Mouse (Mus musculus) left cerebral cortex, adult 6 months (tissue): Measurements from ENCODE around the gene Bag2. TPM values are rescaled to one million over a fixed set of nuclear protein-coding genes. Genes with fewer than 3 reads are reported as not detected.

Experiments
- long read RNA-seq, 2 experiments: library from polyadenylated mRNA; unstranded; transcript quantifications; one replicate each; pipeline ENCODE4 v2.0.0; 2019 to 2020
- polyA plus RNA-seq: library from polyadenylated mRNA; unstranded; fragments of <200 nt; fragmentation: Nextera tagmentation; gene quantifications from 2 replicates; pipeline ENCODE4 v1.2.3, GENCODE M21; 2021

The Bag2 gene
- polyA plus RNA-seq: 16.2 and 19.4 TPM in 2 replicates
- long read RNA-seq, experiment 1, transcript Bag2-201 (3 exons, 1,860 nt): major isoform, 126 of 144 reads
- long read RNA-seq, experiment 1, transcript Bag2-203 (2 exons, 378 nt): minor isoform, 7 of 144 reads
- long read RNA-seq, experiment 1, partial matches to known transcripts: 0 of 144 reads
- long read RNA-seq, experiment 1, other reads (novel, unspliced or antisense): 9 of 144 reads
- long read RNA-seq, experiment 2, transcript Bag2-203 (2 exons, 378 nt): minor isoform, 6 of 21 reads
- long read RNA-seq, experiment 2, transcript Bag2-201 (3 exons, 1,860 nt): major isoform, 11 of 21 reads
- long read RNA-seq, experiment 2, partial matches to known transcripts: 0 of 21 reads
- long read RNA-seq, experiment 2, other reads (novel, unspliced or antisense): 4 of 21 reads

GRCm38 (mm10) chr1:33757491-33758041 is at the start of gene Bag2:
TSS of gene Bag2 (minus strand) at chr1:33757795.

GRCm38 (mm10) chr1:33719733-33720225 is 37.8 kb downstream of the Bag2 start, which contains the start of gene Rab23:
TSS of gene Rab23 (plus strand) at chr1:33719887.

Other genes starting within 250 kb of the Bag2 start
- 4.7 and 5.4 TPM in 2 replicates for gene Prim2, start 88.0 kb downstream of the Bag2 start, polyA plus RNA-seq
- gene Rab23, start 37.9 kb downstream of the Bag2 start, polyA plus RNA-seq: 8.3 and 10.0 TPM in 2 replicates
- 9.6 and 12.1 TPM in 2 replicates for gene Zfp451, start 56.8 kb upstream of the Bag2 start, polyA plus RNA-seq
- 53.3 and 127 TPM in 2 replicates for gene Bend6, start 150.0 kb upstream of the Bag2 start, polyA plus RNA-seq
- gene Dst, start 150.4 kb upstream of the Bag2 start, polyA plus RNA-seq: 17.7 and 22.7 TPM in 2 replicates